Mouse (Mus musculus) cerebellum, postnatal 4 days (tissue): Measurements from ENCODE around the gene Tbc1d9b.
"Not testable (repeated sequence)": the region's sequence is repeated elsewhere in the genome, so short reads cannot be mapped to it uniquely, and the experiment has no call there.

Experiments
- DNase-seq, 2 experiments: peaks; one replicate each; pipeline ENCODE4 v3.0.0; 2022; ENCODE audit warnings: low spot score in 2 of 2, mixed read lengths in 1 of 2

The Tbc1d9b gene

DNA sequence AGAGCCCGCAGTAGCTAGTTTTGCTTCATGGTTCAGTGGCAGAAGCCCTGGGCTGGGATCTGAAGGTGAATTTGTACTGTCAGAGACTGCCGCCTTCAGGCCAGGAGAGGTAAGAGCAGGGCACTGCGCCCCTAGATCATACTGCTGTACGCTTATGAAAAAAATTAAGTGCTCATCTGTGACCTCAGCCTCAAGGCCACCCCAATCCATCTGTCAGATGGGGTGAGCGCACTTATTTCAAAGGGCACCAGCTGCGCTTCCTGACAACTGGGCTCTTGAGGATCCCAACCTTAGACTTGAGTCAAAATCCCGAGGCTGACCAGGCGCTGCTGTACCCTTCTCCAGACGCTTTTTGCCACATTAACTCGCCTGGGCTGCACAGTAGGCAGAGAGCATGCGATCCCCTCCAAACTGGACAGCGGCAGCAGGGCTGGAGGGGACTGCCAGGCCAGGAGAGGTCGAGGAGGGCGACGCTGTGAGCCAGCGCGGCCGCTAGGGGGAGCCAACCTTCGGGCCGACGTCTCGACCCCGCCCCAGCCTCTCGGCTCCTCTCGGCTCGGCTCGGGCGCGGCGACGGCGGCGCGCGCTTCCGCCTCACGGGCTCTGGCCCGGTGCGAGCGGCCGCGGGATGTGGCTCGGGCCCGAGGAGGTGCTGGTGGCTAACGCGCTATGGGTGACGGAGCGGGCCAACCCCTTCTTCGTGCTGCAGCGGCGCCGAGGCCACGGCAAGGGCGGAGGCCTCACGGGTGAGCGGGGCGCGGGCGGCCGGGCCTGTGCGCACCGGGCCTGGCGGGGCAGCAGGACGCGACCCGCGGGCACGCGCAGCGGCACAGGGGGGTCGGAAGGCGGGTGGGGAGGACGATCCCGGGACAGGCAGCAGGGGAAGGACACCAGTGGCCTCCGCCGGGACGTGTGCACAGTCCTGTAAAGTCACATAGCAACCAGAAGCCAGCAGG lies at the start of gene Tbc1d9b:
Gene Tbc1d9b, plus strand, starts transcription at position 586 of the 956 bp plus-strand sequence.
- DNase-seq, result peak; percentile 89 to 96

DNA sequence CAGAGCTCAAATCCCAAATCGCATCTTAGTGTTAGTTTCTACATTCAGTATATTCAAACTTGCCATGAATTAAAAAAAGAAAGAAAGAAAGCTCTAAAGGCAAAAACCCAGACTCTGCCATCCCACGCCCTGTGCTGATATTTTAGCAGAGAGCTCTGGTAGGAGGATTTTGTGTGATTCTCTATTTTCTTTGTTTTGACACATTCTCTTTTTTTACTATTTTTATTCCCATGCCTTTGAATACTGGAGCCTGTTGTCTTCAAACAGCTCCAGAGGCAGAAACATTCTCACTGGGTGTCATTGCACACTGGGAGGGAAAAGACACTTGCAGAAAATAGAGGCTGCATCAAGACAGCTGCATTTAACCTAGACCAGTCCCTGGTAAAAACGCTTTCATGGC lies 45.0 kb upstream of the Tbc1d9b start:
- DNase-seq, result no peak

DNA sequence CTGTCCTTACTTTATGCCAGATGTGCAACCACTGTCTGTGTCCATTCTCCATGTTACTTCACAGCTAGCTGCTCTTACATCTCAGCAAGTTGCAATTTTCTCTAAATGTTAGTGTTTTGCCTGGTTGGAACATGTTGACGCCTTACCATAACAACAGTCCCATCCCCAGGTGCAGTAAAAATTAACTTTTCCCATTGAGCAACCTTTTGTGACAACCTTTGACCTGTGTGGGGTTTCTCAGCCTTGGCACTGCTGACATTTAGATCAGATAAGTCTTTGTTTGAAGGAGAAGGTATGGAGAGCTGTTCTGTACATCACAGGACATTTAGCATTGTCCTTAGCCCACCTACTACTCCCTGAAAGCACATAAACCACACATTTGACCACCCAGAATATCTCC lies 41.4 kb upstream of the Tbc1d9b start:
- DNase-seq, result no peak

DNA sequence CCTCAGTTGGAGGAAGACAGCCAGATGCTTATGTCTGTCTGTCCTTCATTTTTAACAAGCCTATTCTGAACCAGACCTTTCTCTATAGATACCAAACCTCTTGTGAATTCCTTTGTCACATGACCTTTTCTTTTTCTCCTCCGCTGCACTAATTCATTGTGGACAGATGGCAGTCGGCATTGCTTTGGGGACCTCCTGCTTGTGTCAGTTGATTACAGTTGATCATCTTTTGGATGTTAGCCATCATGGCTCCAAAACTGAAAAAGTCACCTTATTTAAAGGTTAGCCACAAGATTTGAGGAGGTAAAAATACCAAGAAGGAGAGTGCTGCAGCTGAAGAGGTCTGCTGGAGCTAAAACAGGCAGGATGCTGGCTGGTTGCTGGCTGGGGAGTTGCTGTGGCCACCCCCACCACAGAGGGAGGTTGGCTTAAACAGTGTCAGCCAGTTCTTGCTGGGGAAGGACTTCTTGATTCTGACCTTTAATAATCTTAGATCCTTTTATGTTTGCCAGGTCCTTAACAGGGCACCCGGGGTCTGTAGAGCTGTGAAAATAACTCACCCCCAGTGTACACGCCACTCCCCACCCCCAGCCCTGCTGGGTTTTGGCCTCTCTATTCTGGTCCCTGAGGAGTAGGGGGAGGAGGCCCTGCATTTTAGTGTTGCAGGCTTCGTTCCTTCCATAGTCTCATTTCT lies 40.1 kb upstream of the Tbc1d9b start:
- peak in 1 of 2 experiments; percentile 33 for DNase-seq

DNA sequence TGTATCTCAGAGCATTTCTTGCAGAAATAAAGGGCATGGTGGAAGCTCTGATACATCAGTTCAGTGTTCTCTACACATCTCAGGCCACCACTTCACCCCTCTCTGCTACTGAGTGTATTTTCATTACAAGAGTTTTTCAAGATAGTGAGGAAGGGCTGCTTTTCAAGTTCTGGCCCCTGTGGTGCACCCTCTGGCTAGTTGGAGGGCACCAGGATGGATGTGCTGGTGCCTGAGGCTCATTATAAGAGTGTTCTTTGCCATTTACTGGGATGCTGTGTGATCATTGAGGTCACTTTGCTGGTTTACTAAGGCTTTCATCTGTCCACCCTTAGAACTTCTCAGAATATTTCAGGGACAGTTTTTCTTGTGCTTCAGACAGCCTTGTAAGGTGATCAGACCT lies 39.5 kb upstream of the Tbc1d9b start:
- no peak for DNase-seq

DNA sequence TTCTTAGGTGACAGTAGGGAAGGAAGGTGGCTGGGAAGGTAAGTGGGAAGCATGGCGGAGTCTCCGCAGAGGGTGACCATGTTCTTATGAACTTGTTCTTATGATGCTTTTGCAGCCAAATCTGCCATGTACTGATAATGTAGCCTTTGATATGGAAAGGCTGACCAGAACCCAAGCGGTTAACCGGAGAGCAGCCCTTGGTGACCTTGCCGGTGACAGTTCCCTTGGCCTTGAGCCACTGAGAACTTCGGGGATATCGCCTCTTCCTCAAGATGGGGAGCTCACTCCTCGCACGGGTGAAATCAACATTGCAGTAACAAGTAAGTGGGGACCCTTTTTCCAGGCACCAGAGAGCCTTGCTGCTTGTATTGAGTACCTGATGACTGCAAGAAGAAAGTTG lies 35.5 kb upstream of the Tbc1d9b start:
- DNase-seq, result no peak

DNA sequence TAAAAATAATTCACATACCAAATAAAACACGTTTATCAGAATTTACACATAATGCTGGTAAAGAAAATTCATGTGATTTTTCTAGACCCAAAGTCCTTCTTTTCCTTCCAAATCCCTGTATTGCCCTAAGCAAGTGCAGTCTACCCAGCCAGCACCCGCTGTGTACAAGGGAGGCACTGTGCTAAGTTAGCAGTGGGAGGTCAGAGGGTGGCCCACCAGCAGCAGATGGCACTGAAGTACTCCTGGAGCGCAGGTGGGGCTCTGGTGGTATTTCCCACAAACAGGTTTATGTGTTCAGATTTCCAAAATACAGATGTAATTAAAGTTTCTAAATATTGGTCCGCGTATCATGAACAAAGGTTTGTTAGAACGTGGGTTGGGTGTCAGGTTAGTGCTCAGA lies 34.1 kb upstream of the Tbc1d9b start:
- DNase-seq, result no peak

DNA sequence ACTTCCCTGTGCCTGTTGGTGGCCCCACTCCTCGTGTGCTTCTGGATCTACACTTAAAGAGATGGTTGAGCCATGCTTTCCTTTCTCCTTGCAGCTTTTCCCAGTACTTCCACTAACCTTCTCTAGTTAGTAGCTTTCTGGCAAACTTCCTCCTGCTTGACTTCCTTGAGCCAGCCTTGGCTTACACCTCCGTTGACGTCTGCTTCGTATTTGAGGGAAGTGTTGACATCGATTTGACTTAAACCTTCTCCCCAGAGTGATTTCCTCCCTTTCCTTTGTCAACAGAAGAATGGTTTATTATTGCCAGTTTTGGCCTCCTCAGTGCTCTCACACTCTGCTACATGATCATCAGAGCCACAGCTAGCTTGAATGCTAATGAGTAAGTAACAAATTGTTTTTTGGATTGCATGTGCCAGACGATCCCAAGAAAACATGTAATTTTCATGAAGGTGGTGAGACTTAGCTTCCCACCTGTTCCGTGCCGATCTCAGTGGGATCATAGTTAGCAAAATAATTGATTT lies 32.2 kb upstream of the Tbc1d9b start:
- no peak for DNase-seq

DNA sequence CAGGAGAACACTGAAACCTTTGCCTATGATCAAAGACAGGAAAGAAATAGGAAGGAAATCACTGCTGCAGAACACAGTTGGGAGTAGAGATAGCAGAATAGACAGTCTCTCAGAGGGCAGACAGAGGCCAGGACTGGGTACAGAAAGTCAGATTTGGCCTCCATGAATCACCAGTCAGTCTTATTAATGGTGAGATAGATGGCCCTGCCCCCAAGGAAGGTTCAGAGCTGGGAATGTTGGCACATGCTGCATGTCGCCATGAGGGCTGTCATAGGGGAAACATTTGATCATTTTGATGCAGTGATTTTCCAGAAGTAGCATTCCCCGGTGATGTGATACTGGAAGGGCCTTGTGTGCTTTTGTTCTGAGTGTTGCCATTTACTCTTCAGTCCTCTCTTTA lies 31.5 kb upstream of the Tbc1d9b start:
- no peak for DNase-seq

DNA sequence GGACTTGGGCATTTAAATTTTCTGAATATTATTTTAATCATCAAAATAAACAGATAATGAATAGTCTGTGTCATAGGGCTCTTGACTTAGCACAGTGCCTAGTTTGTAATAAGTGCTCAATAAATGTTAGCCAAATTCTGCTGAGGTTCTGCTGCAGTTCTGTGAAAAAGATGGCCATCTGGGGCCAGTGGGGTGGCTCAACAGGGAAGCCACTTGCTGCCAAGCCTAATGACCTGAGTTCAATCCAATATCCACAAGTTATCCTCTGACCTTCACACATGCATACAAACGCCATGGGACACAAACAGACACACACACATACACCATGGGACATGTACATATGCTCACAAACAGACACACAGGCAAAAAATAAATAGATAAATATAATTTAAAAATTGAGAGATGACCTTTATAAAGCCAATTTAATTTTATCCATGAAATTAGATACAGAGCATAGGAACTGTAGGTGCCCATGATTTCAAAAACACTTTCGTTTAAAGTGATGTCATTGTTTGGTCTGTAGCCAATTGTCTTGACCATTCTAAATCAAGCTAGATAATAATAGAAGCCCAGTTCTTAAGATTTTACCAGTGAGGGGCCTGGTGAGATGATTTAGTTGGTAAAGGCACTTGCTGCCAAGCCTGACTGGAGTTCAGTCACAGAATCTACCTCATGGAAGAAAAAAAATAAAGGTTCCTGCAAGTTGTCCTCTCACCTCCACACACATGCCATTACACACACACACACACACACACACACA lies 30.5 kb upstream of the Tbc1d9b start:
- peak in 1 of 2 experiments; percentile 55 for DNase-seq

DNA sequence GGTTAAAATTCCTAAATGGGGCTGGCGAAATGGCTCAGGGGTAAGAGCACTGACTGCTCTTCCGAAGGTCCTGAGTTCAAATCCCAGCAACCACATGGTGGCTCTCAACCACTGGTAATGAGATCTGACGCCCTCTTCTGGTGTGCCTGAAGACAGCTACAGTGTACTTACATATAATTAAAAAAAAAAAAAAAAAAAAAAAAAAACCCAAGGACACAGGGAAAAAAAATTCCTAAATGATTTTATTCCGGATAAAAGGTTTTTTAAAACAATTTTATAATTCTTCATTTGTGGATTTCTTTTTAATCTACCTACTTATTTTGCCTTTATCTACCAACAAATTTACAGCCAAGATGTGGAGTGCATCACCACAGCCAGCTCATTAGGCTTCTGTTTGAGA lies 29.2 kb upstream of the Tbc1d9b start:
- DNase-seq, result not testable (repeated sequence)

DNA sequence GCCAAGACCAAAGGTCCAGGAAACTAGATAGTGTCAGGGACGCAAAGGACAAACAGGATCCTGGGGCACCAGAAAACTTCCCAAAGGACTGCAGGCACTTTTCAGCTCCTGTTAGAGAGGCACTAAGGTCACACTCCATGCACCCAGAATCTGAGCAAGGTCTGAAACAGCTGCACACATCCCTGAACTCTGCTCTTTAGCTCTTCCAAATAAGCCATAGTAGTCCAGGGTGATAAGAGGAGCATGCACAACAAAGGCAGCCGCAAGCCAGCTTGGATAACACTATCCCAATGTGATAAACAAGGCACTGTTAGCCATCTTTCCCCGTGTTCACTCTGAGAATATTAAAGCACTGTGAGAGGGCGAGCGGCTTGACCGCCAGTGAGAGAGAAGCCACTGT lies 27.2 kb upstream of the Tbc1d9b start:
- no peak for DNase-seq

DNA sequence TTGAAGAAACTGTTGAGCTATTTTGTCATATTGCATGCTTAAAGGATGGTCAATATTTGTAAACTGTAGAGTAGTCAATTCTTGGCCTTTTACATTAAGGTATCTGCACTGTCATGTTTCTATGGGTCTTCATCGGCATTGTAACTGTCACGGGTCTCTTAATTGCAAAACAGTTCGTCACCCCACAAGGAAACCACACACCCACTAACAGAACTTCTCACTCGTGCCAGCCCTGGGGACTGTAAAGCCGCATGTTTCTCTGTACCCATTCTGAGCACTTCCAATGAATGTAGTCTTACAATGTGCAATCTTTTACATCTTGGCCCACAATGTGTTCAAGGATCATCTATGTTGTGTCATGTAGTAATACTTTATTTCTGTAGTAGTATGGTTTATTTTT lies 26.0 kb upstream of the Tbc1d9b start:
- DNase-seq, result no peak

DNA sequence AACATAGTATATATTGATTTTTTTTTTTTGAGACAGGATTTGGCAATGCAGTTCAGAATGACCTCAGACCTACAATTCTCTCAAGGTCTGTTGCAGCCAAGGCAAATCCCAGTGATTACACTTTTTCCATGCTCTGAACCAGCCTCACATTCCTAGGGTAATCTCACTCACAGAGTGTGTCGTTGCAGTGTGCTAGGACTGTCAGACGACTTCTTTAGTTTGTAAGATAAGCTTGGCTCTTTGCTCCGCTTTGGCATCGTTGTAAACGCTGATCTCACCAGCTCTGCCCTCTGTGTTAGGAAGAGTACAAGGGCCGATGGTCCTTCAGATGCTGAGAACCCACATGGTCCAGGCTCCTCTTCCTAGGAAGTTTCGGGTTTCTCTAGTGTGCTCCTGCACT lies 25.2 kb upstream of the Tbc1d9b start:
- no peak for DNase-seq

DNA sequence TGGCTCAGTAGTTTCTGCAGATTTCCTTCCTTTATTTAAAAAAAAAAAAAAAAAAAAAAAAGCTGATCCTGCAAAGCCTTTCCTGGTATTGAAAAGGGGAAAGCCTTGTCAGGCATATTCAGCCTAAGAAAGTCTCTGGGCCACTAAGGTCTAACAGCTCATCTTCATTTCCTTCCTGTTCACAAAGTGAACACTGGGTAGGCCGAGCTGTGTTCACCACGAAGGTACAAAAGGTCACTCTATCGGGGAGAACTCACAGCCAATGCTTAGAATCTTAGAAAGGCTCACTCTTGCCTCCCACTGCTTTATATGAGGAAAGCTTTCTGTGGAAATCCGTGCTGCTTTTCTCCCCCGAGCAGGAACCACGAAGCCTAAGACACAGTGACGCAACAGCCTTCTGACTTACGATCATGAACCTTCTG lies 22.4 kb upstream of the Tbc1d9b start:
- no peak for DNase-seq

DNA sequence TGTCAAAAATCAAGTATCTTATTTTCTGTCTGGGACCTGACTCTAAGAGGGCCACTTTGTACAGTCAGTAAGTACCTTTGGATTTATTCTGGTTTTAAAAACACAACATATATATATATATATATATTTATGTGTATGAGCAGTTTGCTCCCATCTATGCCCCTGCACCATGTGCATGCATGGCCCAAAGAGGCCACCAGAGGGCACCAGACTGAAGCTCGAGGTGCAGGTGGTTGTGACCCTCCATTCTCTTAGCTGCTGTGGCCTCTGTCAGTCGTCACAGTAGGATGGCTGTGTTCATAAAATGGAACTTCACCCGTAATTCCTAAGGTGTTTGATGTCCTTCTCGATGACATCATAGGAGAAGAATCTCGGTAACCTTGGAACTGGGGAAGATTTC lies 16.9 kb upstream of the Tbc1d9b start:
- peak; percentile 52 to 82 for DNase-seq

DNA sequence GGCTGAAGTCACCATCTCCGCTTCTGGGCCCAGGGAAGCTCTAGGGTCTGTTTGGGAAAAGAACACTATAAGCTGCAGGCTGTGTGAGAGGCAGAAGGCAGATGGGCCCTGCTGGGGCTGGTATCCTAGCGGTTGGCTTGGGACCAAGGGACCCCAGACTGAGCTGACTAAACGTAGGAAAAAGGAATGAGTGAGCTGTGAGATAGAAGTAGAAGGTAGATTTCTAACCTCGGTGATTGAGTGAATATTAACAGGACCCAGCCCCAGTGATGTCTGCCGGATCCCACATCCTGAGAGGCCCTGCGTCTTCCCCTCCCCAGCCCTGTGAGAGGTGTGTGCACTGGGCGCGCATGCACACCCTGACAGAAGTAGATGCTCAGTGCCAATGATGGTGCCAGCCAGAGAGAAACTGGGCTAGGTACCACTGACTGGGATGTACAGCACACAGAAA lies 8.5 kb upstream of the Tbc1d9b start:
- peak in 1 of 2 experiments; percentile 16 for DNase-seq

DNA sequence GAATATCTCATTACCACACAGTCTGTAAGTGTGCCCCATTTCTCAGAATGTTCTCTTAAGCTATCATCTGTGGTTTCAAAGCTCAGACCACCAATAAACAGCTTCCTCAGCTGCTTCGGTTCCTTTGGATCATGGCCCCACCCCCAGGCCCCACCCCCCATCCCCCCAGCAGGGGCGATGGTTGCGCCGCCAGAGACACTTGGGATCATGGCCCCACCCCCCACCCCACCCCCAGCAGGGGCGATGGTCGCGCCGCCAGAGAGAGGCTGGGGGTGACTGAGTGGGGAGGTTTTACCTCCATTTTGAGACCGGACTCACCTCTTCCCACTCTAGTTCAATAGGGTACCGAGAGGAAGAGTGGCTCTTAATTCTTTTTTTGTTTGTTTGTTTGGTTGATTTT lies 3.4 kb upstream of the Tbc1d9b start:
- DNase-seq, result no peak

DNA sequence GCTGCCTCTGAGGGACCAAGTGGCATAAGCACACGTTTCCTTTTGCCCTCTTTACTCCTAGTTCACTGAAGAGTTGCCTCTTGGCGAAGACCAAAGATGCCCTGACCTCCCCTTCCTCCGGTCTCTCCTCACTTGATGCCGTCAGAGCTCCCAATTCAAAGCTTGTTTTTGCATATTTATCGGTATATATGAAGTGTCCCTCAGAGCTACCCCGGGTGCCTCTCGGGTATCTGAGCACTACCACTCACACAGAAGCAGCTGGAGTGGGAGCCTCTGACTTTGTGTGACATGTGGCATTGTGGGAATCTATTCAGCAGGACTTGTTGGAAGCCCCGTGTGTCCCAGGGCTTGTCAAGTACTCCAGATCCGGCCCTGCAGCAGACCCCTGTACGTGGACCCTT lies 605 bp downstream of the Tbc1d9b start:
- no peak for DNase-seq

DNA sequence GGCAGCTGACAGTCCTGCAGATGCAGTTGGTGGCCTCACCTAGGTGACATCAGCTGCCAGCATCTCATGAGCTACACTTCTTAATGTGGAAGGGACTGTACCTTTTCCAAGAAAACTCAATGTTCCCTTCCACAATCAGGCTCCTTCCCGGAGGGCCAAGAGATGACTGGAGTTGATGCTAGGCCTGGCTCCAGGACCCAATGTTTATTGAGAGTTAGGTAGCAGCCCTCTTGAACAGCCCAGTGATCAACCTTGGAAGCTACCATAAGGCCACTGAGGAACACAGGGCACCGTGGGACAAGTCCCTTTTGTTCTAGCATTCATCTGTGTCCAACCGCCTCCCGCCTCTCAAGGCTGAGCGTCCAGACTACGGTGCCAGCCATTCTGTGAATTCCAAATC lies 1.1 kb downstream of the Tbc1d9b start:
- DNase-seq, result no peak

DNA sequence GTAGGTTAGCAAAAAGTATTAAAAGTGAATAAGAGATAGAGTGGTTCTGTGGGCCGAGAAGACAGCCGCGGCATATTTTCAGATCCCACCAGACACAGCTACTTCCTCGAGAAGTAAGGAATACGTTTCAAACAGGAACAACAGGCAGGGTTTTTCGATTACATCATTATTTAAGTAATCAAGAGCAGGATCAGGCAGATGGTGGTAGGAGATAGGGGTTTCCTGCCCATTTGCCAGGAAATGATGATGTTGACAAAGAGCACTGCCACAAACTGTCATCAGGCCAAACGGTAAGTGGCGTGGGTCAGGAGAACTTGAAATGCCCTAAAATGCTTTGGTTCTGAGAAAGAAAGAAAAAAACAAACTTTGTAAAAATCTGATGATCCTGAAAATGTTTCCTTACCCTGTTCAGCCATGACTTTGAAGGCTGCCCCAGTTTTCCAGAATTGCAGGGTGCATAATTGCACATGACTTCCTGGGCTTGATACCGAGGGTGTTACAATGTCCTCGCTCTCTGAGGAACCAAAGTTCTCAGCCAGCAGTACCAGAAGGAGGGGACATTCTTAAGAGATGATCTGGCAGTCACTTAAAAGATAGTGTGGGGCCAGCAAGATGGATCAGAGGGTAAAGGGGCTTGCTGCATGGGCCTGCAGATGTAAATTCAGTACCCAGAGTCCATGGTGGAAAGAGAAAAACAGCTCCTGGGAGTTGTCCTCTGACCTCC lies 3.1 kb downstream of the Tbc1d9b start:
- no peak for DNase-seq
